Mouse (Mus musculus) limb, embryonic 12.5 days (tissue): Measurements from ENCODE around the gene Amigo3. TPM values are rescaled to one million over a fixed set of nuclear protein-coding genes. Genes with fewer than 3 reads are reported as not detected.

Source experiments
- ATAC-seq: fragments of 200-750 bp; cut with Nextera tagmentation; 2 replicates; pipeline ENCODE4 v1.8.0; 2017; ENCODE audit warnings: low read depth, moderate TSS enrichment; ENCODE audit not compliant: insufficient number of reproducible peaks, insufficient read depth, low FRiP score, low TSS enrichment
- H3K27ac ChIP-seq: fragments of 300-500 bp; sonication (generic); 2 replicates; pipeline ENCODE4 v1.5.1; 2016; ENCODE audit warnings: mild to moderate bottlenecking, moderate library complexity
- H3K27me3 ChIP-seq: fragments of 300-500 bp; sonication (generic); 2 replicates; pipeline ENCODE4 v1.6.1; 2016; ENCODE audit warnings: mild to moderate bottlenecking, moderate library complexity
- H3K36me3 ChIP-seq: fragments of 300-500 bp; sonication (generic); 2 replicates; pipeline ENCODE4 v1.6.1; 2016; ENCODE audit warnings: mild to moderate bottlenecking, moderate library complexity
- H3K4me1 ChIP-seq: fragments of 300-500 bp; sonication (generic); replicated peaks from 2 replicates; pipeline ENCODE4 v1.6.1; 2016
- H3K4me2 ChIP-seq: fragments of 300-500 bp; sonication (generic); 2 replicates; pipeline ENCODE4 v1.6.1; 2016; ENCODE audit warnings: mild to moderate bottlenecking, moderate library complexity
- H3K4me3 ChIP-seq: fragments of 300-500 bp; sonication (generic); replicated peaks from 2 replicates; pipeline ENCODE4 v1.5.1; 2016; ENCODE audit warnings: mild to moderate bottlenecking
- H3K9ac ChIP-seq: fragments of 300-500 bp; sonication (generic); replicated peaks from 2 replicates; pipeline ENCODE4 v1.6.1; 2016; ENCODE audit warnings: mild to moderate bottlenecking, moderate library complexity
- H3K9me3 ChIP-seq: fragments of 300-500 bp; sonication (generic); 2 replicates; pipeline ENCODE4 v1.6.1; 2016; ENCODE audit warnings: mild to moderate bottlenecking, moderate library complexity
- WGBS: fragments of 180-500 bp; shearing (Covaris S2); methylation state at CpG from one replicate; pipeline ENCODE4 v1.1.7; 2016; 5-methylcytosine and 5-hydroxymethylcytosine counted together
- polyA plus RNA-seq: library from polyadenylated mRNA; unstranded; fragments of >200 nt; fragmentation: Nextera tagmentation; extraction: Ambion mirVana; gene quantifications from 2 replicates; pipeline ENCODE4 v1.2.1, GENCODE M21; 2016

The Amigo3 gene
- polyA plus RNA-seq, 1 experiment from 2014 or later, result 3.1 TPM

DNA sequence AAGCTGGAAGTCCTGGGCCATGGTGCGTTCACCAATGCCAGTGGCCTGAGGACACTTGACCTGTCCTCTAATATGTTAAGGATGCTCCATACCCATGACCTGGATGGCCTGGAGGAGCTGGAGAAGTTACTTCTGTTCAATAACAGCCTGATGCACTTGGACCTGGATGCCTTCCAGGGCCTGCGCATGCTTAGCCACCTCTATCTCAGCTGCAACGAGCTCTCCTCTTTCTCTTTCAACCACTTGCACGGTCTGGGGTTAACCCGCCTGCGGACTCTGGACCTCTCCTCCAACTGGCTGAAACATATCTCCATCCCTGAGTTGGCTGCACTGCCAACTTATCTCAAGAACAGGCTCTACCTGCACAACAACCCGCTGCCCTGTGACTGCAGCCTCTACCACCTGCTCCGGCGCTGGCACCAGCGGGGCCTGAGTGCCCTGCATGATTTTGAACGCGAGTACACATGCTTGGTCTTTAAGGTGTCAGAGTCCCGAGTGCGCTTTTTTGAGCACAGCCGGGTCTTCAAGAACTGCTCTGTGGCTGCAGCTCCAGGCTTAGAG lies 786 bp downstream of the Amigo3 start:
- H3K36me3 ChIP-seq, result peaks cover 77% of the 10 kb centered on the region
- peaks cover 14% of the 10 kb centered on the region for H3K4me1 ChIP-seq
- WGBS, result 90% methylated on average over 15 of the region's 15 CpGs
- no peaks in the 10 kb centered on the region for H3K27me3 ChIP-seq
- H3K4me3 ChIP-seq, result no peak overlapping the region
- H3K9me3 ChIP-seq, result no peaks in the 10 kb centered on the region
- H3K9ac ChIP-seq, result peak overlapping the region; percentile 45; the same call in 1 of the 2 replicates
- H3K27ac ChIP-seq, result 0 out of 2 replicates have a peak overlapping the region, but pooled peaks have one; percentile 23
- H3K4me2 ChIP-seq, result peak overlapping the region; percentile 48; the same call in 1 of the 2 replicates
- no peak for ATAC-seq

- ATAC-seq, result no peak
- Histone ChIP-seq H3K36me3 (peaks cover 85% of the 10 kb centered on the region), H3K27me3 (no peaks in the 10 kb centered on the region), H3K4me2 (no peak overlapping the region), H3K4me1 (peaks cover 12% of the 10 kb centered on the region), H3K27ac (no peak overlapping the region), H3K9me3 (no peaks in the 10 kb centered on the region), H3K9ac (no peak overlapping the region), H3K4me3 (no peak overlapping the region)
- 91% methylated on average over 22 of the region's 22 CpGs for WGBS
These were observed 1.5 kb downstream of the Amigo3 start for GRCm38 (mm10) chr9:108054331-108055040.

DNA sequence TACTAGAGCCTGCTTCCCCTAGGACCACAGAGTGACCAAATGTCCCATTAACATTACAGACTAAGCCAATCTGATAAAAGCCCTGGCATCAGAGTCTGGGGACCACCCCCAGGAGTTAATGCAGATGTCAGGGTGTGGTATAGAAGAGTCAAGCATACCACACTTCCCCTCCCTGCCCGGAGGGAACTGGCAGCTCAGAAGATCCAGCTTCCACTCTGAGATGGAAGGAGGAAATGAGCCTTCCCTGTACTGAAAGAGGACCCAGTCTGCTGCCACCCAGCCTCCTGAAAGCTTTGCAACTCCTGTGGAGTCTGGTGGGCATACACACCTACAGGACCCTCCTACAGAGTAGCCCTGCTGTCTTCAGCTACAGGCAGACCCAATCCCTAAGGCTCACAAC lies 2.1 kb downstream of the Amigo3 start:
- Histone ChIP-seq H3K4me2 (no peak overlapping the region), H3K9me3 (no peaks in the 10 kb centered on the region), H3K9ac (no peak overlapping the region), H3K27ac (no peak overlapping the region), H3K36me3 (peaks cover 91% of the 10 kb centered on the region), H3K4me1 (peaks cover 7% of the 10 kb centered on the region), H3K27me3 (no peaks in the 10 kb centered on the region), H3K4me3 (no peak overlapping the region)
- 75% methylated on average over 1 of the region's 1 CpGs for WGBS
- no peak for ATAC-seq

GRCm38 (mm10) chr9:108055661-108056237 lies 2.8 kb downstream of the Amigo3 start:
- H3K4me2 ChIP-seq, result no peak overlapping the region
- peaks cover 6% of the 10 kb centered on the region for H3K4me1 ChIP-seq
- 92% methylated on average over 6 of the region's 6 CpGs for WGBS
- no peak overlapping the region for H3K4me3 ChIP-seq
- H3K9me3 ChIP-seq, result no peaks in the 10 kb centered on the region
- no peak overlapping the region for H3K27ac ChIP-seq
- no peaks in the 10 kb centered on the region for H3K27me3 ChIP-seq
- H3K9ac ChIP-seq, result no peak overlapping the region
- H3K36me3 ChIP-seq, result peaks cover 91% of the 10 kb centered on the region
- no peak for ATAC-seq

- peaks cover 86% of the 10 kb centered on the region for H3K36me3 ChIP-seq
These were observed 3.7 kb downstream of the Amigo3 start for GRCm38 (mm10) chr9:108056361-108057261.

GRCm38 (mm10) chr9:108057262-108057562 lies 4.3 kb downstream of the Amigo3 start:
- no peaks in the 10 kb centered on the region for H3K9me3 ChIP-seq
- H3K27me3 ChIP-seq, result no peaks in the 10 kb centered on the region
- no peak overlapping the region for H3K4me2 ChIP-seq
- H3K9ac ChIP-seq, result no peak overlapping the region
- H3K36me3 ChIP-seq, result peaks cover 86% of the 10 kb centered on the region
- no peak for ATAC-seq
- H3K27ac ChIP-seq, result no peak overlapping the region
- peaks cover 6% of the 10 kb centered on the region for H3K4me1 ChIP-seq
- H3K4me3 ChIP-seq, result no peak overlapping the region
- WGBS, result 93% methylated on average over 5 of the region's 5 CpGs

More at GRCm38 (mm10) chr9:108056361-108057261, 3.7 kb downstream of the Amigo3 start:
- no peak overlapping the region for H3K4me3 ChIP-seq
- WGBS, result 79% methylated on average over 28 of the region's 28 CpGs
- H3K27ac ChIP-seq, result no peak overlapping the region
- no peak overlapping the region for H3K9ac ChIP-seq
- H3K9me3 ChIP-seq, result no peaks in the 10 kb centered on the region
- no peaks in the 10 kb centered on the region for H3K27me3 ChIP-seq
- no peak overlapping the region for H3K4me2 ChIP-seq
- peaks cover 6% of the 10 kb centered on the region for H3K4me1 ChIP-seq
- ATAC-seq, result no peak

DNA sequence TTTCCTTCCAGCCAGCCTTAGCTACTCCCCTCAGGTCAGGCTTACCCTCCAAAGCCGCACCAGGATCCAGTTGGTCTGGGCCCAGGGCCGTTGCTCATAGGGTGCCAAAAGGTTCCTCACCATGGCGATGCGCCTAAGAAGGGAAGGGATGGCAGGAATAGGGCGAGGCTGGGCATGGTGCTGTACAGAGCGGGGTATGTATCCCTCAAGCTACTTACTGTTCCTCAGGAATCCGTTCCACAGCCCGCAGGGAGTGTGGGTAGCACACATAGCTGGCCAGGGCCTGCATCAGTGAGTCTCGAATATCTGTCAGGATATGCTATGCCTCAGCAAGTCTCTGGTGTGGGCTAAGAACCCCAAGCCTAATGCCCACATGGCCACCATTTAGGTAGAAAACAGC lies 5.3 kb downstream of the Amigo3 start:
- ATAC-seq, result no peak
- H3K36me3 ChIP-seq, result peaks cover 94% of the 10 kb centered on the region

DNA sequence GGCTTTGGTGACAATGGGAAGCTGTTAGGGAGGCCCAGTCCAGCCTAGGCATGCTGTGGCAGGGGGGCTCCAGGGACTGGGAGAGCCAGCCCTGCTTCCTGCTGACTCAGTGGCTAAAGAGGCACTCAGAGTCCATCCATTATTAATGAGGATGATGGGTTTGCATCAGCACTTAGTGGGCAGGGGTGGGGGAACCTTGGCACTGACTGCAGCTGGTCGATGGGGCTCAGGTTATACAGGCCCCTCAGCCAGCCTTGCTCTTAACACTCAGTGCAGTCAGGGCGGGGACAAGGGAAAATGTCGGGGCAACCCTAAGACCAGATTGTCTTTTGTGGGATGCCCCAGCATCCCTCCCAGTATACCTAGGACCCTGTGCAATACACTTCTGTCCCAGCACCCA lies 9.2 kb downstream of the Amigo3 start:
- H3K36me3 ChIP-seq, result peaks cover 84% of the 10 kb centered on the region
- no peak overlapping the region for H3K4me3 ChIP-seq
- H3K9me3 ChIP-seq, result no peaks in the 10 kb centered on the region
- no peak for ATAC-seq
- H3K4me2 ChIP-seq, result no peak overlapping the region
- no peaks in the 10 kb centered on the region for H3K4me1 ChIP-seq
- no peak overlapping the region for H3K9ac ChIP-seq
- WGBS, result 88% methylated on average over 3 of the region's 3 CpGs
- no peak overlapping the region for H3K27ac ChIP-seq
- H3K27me3 ChIP-seq, result no peaks in the 10 kb centered on the region

More for the DNA sequence above, 5.3 kb downstream of the Amigo3 start:
- Histone ChIP-seq H3K27ac (no peak overlapping the region), H3K9me3 (no peaks in the 10 kb centered on the region), H3K27me3 (no peaks in the 10 kb centered on the region), H3K4me1 (peaks cover 2% of the 10 kb centered on the region), H3K9ac (no peak overlapping the region), H3K4me2 (no peak overlapping the region), H3K4me3 (no peak overlapping the region)
- 92% methylated on average over 9 of the region's 9 CpGs for WGBS

DNA sequence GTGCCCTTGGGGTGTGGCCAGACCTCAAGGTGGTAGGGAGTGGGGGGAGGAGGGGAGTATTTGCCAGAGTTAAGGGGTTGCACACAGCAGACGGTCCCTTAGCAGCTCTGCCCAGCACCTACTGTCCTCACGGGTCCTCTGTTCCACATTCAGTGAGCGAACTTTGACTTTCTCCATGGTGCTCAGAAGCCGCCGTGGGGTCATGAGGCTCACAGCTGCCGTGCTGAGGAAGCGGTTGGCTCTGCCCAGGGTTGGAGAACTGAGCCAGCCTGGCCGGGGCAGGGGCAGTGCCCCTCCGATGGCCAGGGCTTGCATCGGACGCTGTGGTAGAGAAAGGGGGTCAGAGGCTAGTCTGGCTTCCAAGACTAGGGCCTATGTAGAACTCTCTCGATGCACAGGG lies 10.4 kb downstream of the Amigo3 start:
- Histone ChIP-seq H3K4me3 (no peak overlapping the region), H3K27ac (no peak overlapping the region), H3K27me3 (no peaks in the 10 kb centered on the region), H3K9ac (no peak overlapping the region), H3K36me3 (peaks cover 71% of the 10 kb centered on the region), H3K4me1 (no peaks in the 10 kb centered on the region), H3K4me2 (no peak overlapping the region), H3K9me3 (no peaks in the 10 kb centered on the region)
- no peak for ATAC-seq
- 89% methylated on average over 12 of the region's 12 CpGs for WGBS

DNA sequence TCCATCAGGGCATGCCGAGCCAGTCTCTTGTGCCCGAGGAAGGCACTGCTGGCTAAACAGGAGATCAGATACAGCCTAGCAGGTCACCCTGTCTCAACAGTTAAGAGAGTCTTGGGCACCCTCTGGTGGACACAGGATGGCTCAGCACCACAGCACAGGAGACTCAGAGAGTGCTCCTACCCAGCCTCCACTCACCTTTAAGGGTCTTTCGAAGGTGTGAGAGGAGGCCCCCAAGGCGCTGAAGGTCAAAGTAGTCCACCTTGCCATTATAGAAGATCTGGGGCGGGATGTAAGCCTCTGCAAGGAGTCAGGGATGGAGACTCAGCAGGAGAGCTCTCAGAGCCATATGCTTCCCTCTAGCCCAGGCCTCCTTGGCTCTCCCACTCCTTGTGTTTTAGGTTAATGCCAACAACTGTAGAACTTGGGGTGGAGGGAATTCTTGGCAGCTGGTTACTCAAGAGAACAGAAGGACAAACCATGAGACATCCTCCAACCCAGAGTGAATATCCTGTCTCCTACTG lies 12.6 kb downstream of the Amigo3 start:
- H3K4me1 ChIP-seq, result no peaks in the 10 kb centered on the region
- no peak for ATAC-seq
- H3K4me2 ChIP-seq, result no peak overlapping the region
- no peak overlapping the region for H3K4me3 ChIP-seq
- H3K9me3 ChIP-seq, result no peaks in the 10 kb centered on the region
- H3K9ac ChIP-seq, result no peak overlapping the region
- no peaks in the 10 kb centered on the region for H3K27me3 ChIP-seq
- H3K36me3 ChIP-seq, result peaks cover 66% of the 10 kb centered on the region
- no peak overlapping the region for H3K27ac ChIP-seq
- WGBS, result 51% methylated on average over 5 of the region's 5 CpGs

- no peak overlapping the region for H3K4me2 ChIP-seq
- no peak overlapping the region for H3K27ac ChIP-seq
- no peaks in the 10 kb centered on the region for H3K27me3 ChIP-seq
- H3K4me1 ChIP-seq, result no peaks in the 10 kb centered on the region
- peaks cover 66% of the 10 kb centered on the region for H3K36me3 ChIP-seq
- no peak overlapping the region for H3K4me3 ChIP-seq
- 82% methylated on average over 7 of the region's 7 CpGs for WGBS
- ATAC-seq, result no peak
- H3K9ac ChIP-seq, result no peak overlapping the region
- no peaks in the 10 kb centered on the region for H3K9me3 ChIP-seq
These were observed 14.2 kb downstream of the Amigo3 start for GRCm38 (mm10) chr9:108067199-108067598.
